Mouse (Mus musculus) CD4-positive helper T cell, adult 2 months (primary cell): Measurements from ENCODE around the gene Micu1.

Experiments used
- DNase-seq: peaks from one replicate; pipeline ENCODE4 v3.0.0-alpha.2; 2012; ENCODE audit warnings: low read depth, missing footprints, low spot score

Micu1 gene

DNA sequence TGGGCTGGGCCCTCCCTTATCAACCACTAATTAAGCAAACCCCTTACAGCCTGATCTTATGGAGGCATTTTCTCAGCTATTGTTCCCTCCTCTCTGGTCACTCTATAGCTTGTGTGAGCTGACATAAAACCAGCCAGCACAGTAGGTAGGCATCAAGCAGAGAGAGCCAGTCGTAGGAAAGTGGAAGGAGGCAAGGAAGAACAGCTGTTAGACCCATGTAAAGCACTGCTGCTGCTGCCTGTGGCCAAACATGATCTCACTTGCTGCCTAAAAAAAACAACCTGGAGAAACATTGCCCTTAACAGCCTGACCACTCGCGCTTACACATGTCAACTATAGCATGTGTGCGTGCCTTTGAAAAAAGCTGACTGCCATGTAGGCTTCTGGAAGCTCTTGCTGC, 19.3 kb downstream of the Micu1 start:
- DNase-seq = no peak

DNA sequence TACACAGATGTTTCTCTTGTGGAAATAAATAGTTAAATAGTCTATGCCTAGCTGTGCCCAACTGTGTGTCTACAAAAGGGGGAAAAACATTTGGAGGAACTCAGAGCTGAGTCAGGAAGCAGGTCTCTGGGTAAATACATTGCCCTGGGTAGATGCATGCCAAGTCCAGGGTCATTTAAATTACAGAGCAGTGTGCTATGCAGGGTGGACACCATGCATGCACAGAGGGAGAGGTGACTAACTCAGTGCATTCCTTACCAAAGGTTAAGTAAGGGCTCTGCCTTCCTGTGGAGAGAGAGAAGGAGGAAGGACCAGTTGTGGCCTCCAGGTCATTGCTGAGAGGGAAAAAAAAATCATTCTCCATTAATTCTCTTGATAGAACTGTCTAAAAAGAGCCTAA, 22.4 kb downstream of the Micu1 start:
- no peak for DNase-seq

GRCm38 (mm10) chr10:59727251-59727650, 25.0 kb downstream of the Micu1 start:
- DNase-seq = no peak

DNA sequence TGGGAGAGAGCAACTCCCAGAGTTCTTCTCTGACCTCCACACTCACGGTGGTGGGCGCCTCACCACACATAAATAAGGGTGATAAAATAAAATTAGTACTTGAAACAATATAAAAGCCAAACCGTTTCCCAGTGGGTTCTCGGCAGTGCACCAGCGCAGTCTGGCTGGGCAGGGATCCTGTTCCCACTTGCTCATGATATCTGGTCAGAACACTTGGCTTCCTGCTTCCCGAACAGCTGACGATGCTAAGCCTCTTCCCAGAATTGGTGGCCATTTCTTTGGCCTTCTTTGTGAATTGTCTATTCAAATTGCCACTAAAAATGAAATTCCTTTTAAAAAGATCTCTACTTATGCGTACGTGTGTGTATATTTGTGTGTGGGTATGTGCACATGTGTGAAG, 27.0 kb downstream of the Micu1 start:
- DNase-seq = no peak

DNA sequence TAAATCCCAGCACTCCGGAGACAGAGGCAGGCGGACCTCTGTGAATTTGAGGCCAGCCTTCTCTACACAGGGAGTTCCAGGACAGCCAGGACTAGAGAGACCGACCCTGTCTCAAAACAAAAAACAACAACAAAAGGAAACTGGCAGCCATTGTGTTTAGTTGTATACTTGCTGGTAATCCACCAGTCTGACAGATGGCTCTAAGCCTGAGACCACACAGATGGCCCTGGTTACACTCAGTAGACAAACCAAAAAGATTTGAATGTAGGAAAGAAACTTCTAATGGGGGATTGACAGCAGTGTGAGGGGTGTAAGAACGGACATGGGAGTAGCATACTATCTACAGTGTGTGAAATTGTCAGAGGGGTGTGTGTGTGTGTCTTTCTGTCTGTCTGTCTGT, 27.6 kb downstream of the Micu1 start:
- no peak for DNase-seq

DNA sequence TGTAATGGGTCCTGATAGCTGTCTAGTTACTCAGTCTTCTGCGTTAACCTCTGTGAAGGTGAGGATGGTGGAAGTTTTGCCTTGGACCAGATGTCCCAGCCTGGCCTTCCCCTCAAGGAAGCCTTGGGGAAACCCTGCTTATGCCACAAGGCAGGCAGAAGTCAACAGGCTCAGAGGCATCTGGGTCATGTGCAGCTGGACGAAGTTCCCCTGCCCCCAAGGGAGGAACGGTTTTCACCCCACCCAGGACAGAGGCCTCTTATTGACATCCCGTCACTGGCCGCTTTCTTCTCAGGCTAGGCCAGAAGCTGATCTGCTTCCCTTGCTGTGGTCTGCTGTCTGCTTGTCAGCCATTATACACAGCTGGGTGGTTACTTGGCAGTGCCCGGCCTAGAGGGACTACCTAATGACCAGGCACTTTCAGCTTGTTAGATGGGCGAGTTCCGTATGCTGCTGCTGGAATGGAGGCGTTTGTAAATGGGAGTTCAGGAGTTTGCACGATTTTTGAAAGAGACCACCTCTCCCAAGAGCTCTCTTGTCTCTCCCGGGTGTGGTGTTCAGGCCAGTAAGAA, 33.8 kb downstream of the Micu1 start:
- no peak for DNase-seq

GRCm38 (mm10) chr10:59741448-59741847, 39.2 kb downstream of the Micu1 start:
- no peak for DNase-seq

DNA sequence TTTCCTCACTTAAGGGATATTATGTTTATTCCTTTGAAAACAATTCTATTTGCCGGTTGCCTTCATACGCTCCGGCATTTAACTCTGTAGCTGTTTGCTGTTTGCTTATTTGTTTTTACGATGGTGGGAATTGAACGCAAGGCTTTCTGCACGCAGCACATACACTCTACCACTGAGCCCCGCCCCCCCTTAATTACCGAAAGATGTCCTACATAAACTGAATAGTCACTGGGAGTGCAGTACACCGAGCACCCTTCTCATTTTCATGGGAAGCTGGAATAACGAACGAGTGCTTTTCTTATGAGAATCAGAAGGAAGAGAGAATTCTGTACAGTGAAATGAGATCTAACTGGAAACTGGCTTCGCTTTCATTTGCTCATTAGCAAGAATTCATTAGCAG, 41.1 kb downstream of the Micu1 start:
- no peak for DNase-seq

GRCm38 (mm10) chr10:59743969-59744368, 41.7 kb downstream of the Micu1 start:
- DNase-seq = no peak

- no peak for DNase-seq
Measured at GRCm38 (mm10) chr10:59747334-59747733, 45.1 kb downstream of the Micu1 start.

- peak; percentile 51 for DNase-seq
Measured at GRCm38 (mm10) chr10:59748699-59749200, 46.5 kb downstream of the Micu1 start.

DNA sequence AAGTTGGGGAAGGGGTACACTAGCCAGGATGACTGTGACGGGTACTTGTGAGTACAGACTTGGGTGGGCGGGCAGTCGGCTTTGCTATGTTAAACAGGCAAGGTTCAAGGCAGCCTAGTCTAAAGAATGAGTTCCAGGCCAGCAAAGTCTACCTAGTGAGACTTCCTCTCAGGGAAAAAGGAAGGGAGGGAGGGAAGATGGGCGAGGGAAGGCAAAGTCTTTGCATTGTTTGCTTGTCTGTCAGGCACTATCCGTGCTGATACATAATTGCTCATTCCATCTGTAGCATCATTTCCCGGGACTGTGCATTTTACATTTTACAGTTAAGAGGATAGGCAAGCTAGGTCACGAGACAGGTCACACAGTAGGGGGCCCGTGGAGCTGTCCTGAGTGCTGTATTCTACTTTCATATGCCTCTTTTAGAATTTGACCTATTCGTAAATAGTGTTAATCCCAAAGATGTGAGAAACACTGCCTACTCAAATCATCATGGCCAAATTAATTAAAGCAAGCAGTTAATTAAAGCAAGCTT, 51.3 kb downstream of the Micu1 start:
- DNase-seq = no peak

DNA sequence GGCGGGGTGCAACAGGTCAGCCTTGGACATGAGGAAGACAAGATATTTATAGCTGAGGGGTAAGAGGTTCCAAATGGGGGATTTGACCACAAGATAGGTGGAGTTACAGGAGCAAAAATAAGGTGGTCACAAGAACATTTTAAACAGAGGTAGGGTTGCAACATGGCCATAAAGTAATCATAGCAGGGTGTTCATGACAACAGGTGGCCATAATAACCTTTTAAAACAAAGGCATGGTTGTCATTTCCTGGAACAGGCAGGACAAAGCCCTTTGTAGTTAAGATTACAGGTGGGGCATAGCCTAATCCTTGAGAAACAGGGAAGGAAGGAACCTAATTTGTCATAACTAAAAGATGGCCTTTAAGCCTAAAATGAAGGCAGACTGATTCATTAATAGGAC, 51.8 kb downstream of the Micu1 start:
- no peak for DNase-seq

GRCm38 (mm10) chr10:59754901-59755300, 52.6 kb downstream of the Micu1 start:
- no peak for DNase-seq

- DNase-seq = no peak
Measured at GRCm38 (mm10) chr10:59755681-59756080, 53.4 kb downstream of the Micu1 start.

- DNase-seq = no peak
Measured at GRCm38 (mm10) chr10:59756090-59756489, 53.8 kb downstream of the Micu1 start.

DNA sequence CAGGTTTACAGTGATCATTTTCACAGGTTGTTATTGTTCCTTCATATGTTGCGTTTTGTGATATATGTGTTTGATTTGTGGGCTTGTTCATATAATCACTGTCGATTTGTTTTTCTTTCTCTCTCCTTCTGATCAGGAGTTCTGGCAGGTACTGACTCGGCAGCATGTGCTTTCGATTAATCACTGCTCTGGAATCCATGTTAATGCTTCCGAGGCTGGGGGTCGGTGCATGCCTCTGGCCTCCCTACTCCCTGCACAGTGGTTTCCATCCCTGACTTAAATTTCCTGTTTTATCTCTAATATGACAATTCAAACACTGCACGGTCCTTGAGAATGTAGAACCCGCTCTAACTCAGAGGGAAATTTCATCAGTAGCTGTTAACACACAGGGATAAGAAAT, 54.3 kb downstream of the Micu1 start:
- no peak for DNase-seq

DNA sequence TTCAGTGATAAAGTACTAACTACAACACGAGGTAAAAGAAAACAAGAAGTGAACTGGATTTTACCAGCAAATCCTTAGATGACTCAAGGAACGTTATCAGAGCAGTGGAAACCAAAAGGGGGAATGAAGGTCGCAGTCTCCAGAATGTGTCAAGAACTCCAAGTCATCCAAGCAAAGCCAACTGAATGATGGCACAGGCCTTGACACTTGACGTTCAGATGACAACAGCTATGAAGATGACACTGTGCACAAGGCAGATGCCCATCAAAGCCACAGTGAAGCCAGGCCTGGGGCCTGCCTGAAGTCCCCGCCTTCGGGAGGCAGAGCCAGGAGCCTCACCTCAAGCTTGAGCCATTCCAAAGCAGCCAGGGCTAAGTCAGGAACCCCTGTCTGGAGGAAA, 62.5 kb downstream of the Micu1 start:
- DNase-seq = no peak

GRCm38 (mm10) chr10:59768369-59769079, 66.2 kb downstream of the Micu1 start:
- no peak for DNase-seq

DNA sequence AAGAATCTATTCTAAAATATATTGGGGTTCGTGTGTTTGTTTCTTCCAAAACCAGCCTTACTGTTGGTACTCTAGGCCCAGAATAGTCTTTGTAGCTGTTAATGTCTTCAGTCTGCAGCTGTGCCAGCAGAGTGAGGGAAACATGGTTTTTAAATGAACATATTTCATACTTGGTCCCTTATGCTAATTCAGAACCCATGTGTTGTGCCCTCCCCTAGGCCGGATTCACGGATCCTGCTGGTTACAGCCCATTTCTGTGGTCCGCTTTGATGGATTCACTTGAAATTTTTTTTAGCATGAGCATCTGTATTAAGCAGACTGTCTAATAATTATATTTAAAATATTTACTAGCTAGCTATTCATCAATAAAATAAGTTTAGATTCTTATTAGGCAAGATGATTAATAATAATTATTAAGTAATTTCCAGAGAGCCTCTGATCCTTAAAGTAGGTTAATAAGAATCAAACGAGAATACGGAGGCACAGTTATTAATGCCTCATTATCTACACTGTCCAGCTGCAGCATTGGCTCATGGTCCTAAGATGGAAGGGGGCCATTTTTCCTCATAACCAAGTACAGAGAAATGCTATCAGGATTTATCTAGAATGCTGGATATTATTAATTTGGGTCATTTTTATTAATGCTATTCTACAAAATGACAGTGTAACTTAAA, 69.2 kb downstream of the Micu1 start:
- no peak for DNase-seq

GRCm38 (mm10) chr10:59772049-59772397, 69.7 kb downstream of the Micu1 start:
- no peak for DNase-seq

DNA sequence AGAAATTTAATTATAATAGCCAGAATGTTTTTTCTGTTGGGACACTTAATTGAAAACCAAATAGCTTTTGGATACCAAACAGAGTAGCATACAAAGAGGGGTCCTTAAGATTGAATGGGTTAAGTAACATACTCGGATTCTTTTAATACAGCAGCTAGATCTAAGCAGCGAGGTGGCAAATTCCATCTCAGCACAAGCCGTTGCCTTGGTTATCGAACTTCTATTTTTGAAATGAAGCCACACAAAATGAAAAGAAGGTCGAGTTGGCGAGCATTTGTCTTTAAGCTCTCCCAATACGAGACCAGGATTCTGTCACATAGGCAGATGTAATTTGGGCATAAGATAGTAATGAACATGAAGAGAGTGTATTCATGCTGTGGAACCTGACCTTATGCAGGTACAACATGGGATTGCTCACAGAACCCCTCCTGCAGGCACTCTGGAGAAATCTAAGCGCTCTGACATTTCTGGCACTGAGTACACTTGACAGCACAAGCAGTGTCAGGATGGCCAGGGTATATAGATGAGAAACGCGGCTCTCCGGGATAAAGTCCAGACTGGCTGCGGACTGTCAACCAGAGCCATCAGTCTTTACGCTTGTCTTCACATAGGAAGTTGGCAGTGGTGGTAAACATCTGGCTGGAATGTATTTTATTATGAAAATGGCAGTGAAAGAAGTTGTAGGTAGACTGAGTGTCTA, 71.3 kb downstream of the Micu1 start:
- DNase-seq = no peak
